Mouse (Mus musculus) thymus, adult 18-20 months (tissue): ENCODE measurements at regions not wholly inside any gene's neighbourhood (a gene's known extent, or its start where the extent isn't known, plus 50 kb on each side); places are given as distances from the start of the nearest gene placed in this dataset.

Experiments used
- DNase-seq, 2 experiments: peaks; one replicate each; pipeline ENCODE4 v3.0.0; 2022; ENCODE audit warnings: mixed read lengths in 2 of 2

GRCm38 (mm10) chr12:54382965-54383364 lies 179.3 kb upstream of the Egln3 start:
- no peak for DNase-seq

- no peak for DNase-seq
These were observed 178.4 kb upstream of the Egln3 start for GRCm38 (mm10) chr12:54382061-54382460.

- no peak for DNase-seq
These were observed 176.7 kb upstream of the Egln3 start for GRCm38 (mm10) chr12:54380322-54380721.

DNA sequence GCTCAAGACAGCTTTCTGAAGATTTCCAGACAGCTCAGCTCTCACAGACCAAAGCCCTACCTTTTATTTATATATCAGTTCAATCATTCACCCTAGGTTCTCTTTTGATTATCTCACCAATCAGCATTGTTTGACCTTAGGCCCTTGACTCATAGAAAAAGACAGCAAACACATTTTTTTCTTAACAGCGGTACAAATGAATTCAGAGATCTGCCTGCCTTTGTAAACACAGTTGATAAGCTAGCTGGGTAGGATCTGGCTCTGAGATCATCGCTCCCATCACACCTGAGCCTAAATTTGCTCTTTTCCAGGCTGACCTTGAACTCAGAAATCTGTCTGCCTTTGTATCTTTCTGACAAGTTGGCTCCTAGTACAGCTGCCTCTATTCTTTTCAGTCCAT lies 174.9 kb upstream of the Egln3 start:
- no peak for DNase-seq

DNA sequence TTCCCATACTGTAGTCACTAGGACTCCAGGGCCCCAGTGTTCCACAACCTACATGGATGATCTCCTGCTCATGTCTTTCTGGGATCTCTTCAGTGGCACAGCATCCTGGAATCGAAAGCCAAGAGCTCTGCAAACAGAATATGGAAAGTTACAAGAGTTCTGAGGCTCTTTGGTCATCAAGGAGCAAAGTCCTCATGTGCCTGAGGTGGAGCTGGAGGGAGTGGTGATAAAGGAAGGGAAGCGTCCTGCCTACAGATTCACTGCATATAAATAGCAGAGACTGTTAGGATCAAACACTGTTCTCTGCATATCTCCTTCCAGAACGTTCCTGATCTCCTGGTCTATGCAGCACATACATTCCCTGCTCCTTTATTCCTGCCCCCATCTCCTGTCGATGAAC lies 170.4 kb upstream of the Egln3 start:
- DNase-seq, result no peak

GRCm38 (mm10) chr12:54369217-54369616 lies 165.6 kb upstream of the Egln3 start:
- DNase-seq, result no peak

DNA sequence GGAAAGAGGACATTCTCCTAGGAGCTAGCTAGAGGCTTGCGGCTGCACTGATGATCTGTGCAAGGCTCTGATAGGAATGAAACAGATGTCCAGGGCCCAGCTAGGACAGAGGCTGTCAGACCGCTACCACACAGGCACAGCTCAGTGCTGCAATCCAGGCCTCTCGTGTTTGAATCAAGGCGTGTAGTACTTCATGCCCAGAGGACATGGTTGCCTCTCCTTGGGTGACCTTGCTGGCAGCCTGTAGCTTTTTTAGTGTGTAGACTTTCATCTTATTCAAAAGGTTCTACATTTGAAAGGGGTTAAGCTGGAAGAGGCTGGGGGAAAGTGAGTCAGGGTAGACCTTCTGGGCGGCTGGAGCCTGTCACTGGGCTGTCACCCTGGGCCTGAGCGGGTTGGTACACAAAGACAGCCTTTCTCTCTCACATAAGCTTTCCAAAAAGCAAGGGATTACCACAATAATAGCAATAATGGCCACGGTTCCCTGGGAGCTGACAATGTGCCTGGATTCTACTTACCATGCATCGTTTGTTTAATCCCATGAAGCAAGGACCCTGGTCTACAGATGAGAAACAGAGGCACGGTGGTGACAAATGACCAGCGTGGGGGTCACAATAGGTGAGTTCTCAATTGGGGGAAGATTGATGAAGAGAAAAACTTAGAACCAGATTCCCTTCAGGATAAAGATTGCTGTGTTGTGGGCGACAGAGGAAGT lies 160.9 kb upstream of the Egln3 start:
- no peak for DNase-seq

- DNase-seq, result no peak
These were observed 158.1 kb upstream of the Egln3 start for GRCm38 (mm10) chr12:54361762-54362161.

GRCm38 (mm10) chr12:54354187-54354586 lies 150.5 kb upstream of the Egln3 start:
- no peak for DNase-seq

DNA sequence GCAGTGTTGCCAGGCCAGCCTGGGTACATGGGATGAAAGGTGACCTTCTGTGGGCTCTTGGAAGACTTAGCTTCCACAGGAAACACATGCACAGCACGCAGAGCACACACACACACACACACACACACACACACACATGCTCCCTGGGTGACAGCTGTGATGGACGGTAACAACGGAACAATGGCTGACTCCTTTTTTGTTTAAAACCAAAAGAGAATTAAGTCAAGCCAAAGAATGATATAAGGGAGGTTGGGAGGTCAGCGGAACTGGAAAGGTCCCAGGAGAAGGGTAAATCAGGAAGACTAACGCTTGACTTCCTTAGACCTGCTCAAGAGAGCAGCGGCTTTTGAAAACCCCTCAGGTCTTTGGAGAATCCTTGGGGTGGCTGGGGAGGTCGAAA lies 150.0 kb upstream of the Egln3 start:
- no peak for DNase-seq

- DNase-seq, result peak in 1 of 2 experiments; percentile 17
These were observed 149.4 kb upstream of the Egln3 start for GRCm38 (mm10) chr12:54352963-54353606.

DNA sequence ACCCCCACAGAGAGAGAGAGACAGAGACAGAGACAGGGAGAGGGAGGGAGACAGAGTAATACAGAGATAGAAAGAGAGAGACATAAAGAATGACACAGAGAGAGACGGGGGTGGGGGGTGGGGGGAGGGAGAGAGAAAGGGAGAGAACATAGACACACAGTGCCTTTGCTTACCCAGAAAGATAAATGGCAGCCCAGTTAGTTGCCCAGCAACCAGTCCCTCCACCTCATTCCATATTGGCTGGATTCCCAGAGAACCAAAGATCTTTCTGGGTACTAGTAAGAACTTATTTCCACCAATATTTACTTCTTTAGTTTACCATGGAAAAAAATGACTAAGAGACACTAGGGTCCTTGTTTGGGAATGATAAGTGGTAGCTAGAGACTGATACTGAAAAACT lies 146.6 kb upstream of the Egln3 start:
- no peak for DNase-seq

GRCm38 (mm10) chr12:54349403-54349802 lies 145.7 kb upstream of the Egln3 start:
- DNase-seq, result no peak

- DNase-seq, result no peak
These were observed 139.8 kb upstream of the Egln3 start for GRCm38 (mm10) chr12:54343493-54343892.

- no peak for DNase-seq
These were observed 131.8 kb upstream of the Egln3 start for GRCm38 (mm10) chr12:54335509-54335908.

DNA sequence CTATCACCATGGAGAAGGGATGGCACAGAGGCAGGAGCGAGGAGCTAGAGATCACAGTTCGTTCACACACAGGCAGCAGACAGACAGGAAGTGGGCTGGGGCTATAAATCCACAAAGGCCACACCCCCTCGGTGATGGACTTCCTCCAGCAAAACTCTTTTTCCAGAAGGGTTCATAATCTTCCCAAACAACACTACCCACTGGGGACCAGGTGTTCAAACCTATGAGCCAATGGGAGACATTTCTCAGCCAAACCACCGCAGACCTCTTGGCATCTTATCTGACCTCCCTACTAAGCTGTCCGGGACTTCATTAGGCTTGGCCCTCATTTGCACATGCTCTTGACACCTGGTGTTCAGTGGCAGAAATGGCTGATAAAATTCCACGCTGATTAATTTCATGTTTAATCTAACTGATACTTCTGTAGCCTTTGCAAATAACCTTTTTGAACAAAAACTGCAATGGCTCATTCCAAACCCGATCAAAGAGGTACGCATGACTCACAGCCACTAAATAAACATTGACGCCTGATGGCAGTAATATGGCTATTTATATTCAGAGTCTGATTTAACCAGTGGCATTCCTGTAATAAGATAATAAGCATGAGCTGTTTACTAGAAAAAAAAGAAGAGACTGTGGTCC lies 131.0 kb upstream of the Egln3 start:
- no peak for DNase-seq

- DNase-seq, result no peak
These were observed 130.1 kb upstream of the Egln3 start for GRCm38 (mm10) chr12:54333632-54334321.

DNA sequence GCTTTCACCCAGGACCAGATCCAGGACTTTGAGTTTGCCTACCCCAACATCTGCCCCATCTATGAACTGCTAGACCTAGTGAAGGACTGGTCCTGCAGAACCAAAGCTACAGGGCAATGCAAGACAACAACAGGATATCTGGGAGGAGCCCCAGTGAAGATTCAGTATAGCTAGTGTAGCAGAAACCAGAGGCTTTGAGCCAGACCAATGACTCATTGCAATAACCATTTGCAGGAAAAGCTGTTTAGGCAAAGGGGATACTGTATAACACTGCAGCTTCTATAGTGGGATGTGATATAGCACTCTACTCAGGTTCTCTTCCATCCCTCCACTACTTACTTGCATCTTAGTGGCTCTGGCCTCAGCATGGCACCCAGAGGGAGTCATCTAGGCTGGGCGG lies 123.8 kb upstream of the Egln3 start:
- no peak for DNase-seq

DNA sequence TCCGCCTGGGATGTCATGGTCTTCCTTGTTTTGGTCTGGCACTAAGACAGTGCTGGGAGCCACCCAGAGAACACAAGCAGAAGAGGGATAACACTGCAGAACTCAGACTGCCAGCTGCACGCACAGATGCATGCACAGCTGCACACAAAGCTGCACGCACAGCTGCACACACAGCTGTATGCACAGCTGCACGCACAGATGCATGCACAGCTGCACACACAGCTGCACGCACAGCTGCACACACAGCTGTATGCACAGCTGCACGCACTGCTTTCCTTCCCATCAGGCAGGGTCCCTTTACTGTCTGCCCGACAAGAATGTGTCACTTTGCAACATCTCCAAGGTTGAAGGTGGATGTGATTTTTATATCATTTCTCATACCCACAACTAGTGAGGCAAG lies 122.9 kb upstream of the Egln3 start:
- DNase-seq, result no peak

- no peak for DNase-seq
These were observed 116.9 kb upstream of the Egln3 start for GRCm38 (mm10) chr12:54320533-54320932.

DNA sequence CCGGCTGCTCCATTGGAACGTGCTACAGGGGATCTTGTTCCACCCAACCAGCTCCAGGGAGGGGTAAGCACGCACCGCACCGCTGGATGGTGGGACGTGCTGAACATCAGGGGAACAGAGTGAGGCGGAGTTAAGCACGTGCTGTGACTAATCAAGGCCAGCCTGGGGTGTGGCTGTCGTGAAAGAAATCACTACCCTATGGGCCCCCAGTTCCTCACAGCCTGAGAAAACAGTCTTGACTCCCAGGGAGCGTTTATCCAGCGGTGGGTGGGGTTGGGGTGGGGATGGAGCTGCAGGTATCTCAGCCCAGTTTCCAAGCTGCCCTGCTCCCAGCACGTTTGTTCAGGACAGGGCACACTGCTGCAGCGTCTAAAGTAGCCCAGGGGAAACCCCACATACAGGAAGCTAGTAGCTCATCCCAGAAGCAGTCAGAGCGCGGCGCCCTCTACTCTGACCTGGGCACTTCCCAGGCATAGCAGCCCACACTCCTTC lies 113.4 kb upstream of the Egln3 start:
- peak in 1 of 2 experiments; percentile 34 for DNase-seq

- no peak for DNase-seq
These were observed 112.5 kb upstream of the Egln3 start for GRCm38 (mm10) chr12:54316066-54316567.

DNA sequence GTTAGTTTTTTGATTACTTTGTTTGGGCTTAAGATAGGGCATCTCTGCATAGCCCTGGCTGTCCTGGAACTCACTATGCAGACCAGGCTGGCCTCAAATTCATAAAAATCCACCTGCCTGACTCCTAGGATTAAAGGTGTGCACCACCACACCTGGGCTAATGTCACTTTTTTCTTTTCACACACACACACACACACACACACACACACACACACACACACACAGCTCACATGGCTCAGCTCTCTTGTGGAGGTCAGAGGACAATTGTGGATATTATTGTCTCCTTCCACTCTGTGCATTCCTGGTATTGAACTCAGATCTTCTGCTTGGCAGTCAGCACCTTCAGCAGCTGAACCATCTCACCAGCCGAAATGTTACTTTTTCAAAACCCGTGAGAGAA lies 110.5 kb upstream of the Egln3 start:
- DNase-seq, result no peak
